Mouse (Mus musculus) cortical plate, adult 2 months (tissue): ENCODE measurements around the gene Tiam1.

Source experiments
- CTCF ChIP-seq: fragments of 200-500 bp; IDR thresholded peaks from 2 replicates; pipeline ENCODE4 v1.5.1; 2011; ENCODE audit warnings: mild to moderate bottlenecking, control low read depth, low read length; ENCODE audit not compliant: insufficient read depth; ENCODE audit errors: extremely low read depth
- POLR2A ChIP-seq: fragments of 200-500 bp; IDR thresholded peaks from 2 replicates; pipeline ENCODE4 v1.6.1; 2011; ENCODE audit warnings: mild to moderate bottlenecking, low read length, control low read depth; ENCODE audit not compliant: insufficient read depth; ENCODE audit errors: extremely low read depth

DNA sequence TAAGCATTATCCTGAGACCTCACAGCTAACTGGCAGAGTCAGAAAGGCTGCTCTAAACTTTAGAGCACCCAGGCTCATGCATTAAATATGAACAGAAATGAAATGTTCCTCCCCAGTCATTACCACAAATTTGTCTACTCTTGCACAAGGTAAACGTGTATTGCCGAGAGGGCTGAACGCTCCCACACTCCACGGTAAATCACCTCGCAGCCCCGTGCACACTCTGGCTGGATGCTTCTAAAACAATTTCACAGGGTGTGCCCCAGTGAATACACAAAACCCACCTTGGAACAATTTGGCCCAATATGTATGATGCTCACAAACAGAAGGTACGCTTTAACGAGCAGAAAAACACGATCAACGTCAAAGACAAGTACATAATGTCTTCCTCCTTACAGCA lies 185.5 kb downstream of the Tiam1 start:
- TF ChIP-seq CTCF (no peak), POLR2A (no peak)
